Mouse (Mus musculus) heart, postnatal 0 days (tissue): ENCODE measurements at regions not wholly inside any gene's neighbourhood (a gene's known extent, or its start where the extent isn't known, plus 50 kb on each side); places are given as distances from the start of the nearest gene placed in this dataset.

Experiments
- ATAC-seq: fragments of 200-750 bp; cut with Nextera tagmentation; 2 replicates; pipeline ENCODE4 v1.8.0; 2017; ENCODE audit warnings: low read depth, moderate number of reproducible peaks, moderate library complexity; ENCODE audit not compliant: insufficient read depth
- DNase-seq: peaks from one replicate; pipeline ENCODE4 v3.0.0-alpha.2; 2016; ENCODE audit warnings: low spot score
- H3K27ac ChIP-seq: fragments of 300-500 bp; sonication (generic); 2 replicates; pipeline ENCODE4 v1.5.1; 2014; ENCODE audit warnings: low read depth, mild to moderate bottlenecking
- H3K27me3 ChIP-seq: fragments of 300-500 bp; sonication (generic); 2 replicates; pipeline ENCODE4 v1.6.1; 2014; ENCODE audit warnings: low read length, mixed read lengths; ENCODE audit not compliant: control insufficient read depth, insufficient read depth
- H3K36me3 ChIP-seq: fragments of 300-500 bp; sonication (generic); replicated peaks from 2 replicates; pipeline ENCODE4 v1.6.1; 2014; ENCODE audit warnings: low read length, mixed read lengths; ENCODE audit not compliant: control insufficient read depth, insufficient read depth
- H3K4me1 ChIP-seq: fragments of 300-500 bp; sonication (generic); 2 replicates; pipeline ENCODE4 v1.6.1; 2014; ENCODE audit warnings: antibody characterized with exemption; ENCODE audit not compliant: control insufficient read depth, insufficient read depth
- H3K4me2 ChIP-seq: fragments of 300-500 bp; sonication (generic); 2 replicates; pipeline ENCODE4 v1.6.1; 2014; ENCODE audit warnings: low read depth, mild to moderate bottlenecking, low read length, moderate library complexity
- H3K4me3 ChIP-seq: fragments of 300-500 bp; sonication (generic); 2 replicates; pipeline ENCODE4 v1.5.1; 2014; ENCODE audit warnings: low read depth, low read length
- H3K9ac ChIP-seq: fragments of 300-500 bp; sonication (generic); replicated peaks from 2 replicates; pipeline ENCODE4 v1.6.1; 2014; ENCODE audit warnings: low read depth, low read length, mixed read lengths
- H3K9me3 ChIP-seq: fragments of 300-500 bp; sonication (generic); replicated peaks from 2 replicates; pipeline ENCODE4 v1.6.1; 2016; ENCODE audit warnings: low read length; ENCODE audit not compliant: control insufficient read depth
- CTCF ChIP-seq: IDR thresholded peaks from 2 replicates; pipeline ENCODE4 v1.5.1; 2016; ENCODE audit warnings: antibody characterized with exemption, control low read depth, low read depth
- EP300 ChIP-seq: IDR thresholded peaks from 2 replicates; pipeline ENCODE4 v1.6.1; 2016; ENCODE audit warnings: antibody characterized with exemption, low read depth
- WGBS: fragments of 180-500 bp; shearing (Covaris S2); extraction: QIAGEN DNeasy Blood & Tissue Kit; methylation state at CpG from one replicate; pipeline ENCODE4 v1.1.7; 2014; 5-methylcytosine and 5-hydroxymethylcytosine counted together

DNA sequence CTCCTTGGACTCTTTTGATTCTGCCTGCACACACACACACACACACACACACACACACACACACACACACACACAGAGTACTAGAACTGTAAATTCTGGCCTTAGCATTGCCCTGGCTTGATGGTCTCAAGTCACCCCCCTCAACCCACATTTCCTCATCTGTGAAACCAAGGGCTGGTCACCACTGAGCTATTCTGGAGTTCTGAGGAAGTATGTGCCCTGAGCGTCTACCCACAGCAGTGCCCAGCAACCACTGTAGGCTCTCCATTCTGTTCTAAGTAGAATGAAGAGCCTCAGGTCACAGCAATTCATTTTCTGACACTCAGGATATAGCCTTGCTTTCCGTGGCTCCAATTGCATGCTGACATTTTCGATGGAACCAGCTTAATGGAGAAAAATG lies 279.4 kb upstream of the Klf4 start:
- Histone ChIP-seq H3K4me2 (no peak overlapping the region), H3K36me3 (no peaks in the 10 kb centered on the region), H3K4me3 (no peak overlapping the region), H3K9ac (no peak overlapping the region), H3K9me3 (no peaks in the 10 kb centered on the region), H3K4me1 (no peaks in the 10 kb centered on the region), H3K27ac (no peak overlapping the region), H3K27me3 (no peaks in the 10 kb centered on the region)
- DNase-seq = no peak
- TF ChIP-seq CTCF (no peak), EP300 (no peak)
- ATAC-seq = no peak
- WGBS = 80% methylated on average over 3 of the region's 3 CpGs

DNA sequence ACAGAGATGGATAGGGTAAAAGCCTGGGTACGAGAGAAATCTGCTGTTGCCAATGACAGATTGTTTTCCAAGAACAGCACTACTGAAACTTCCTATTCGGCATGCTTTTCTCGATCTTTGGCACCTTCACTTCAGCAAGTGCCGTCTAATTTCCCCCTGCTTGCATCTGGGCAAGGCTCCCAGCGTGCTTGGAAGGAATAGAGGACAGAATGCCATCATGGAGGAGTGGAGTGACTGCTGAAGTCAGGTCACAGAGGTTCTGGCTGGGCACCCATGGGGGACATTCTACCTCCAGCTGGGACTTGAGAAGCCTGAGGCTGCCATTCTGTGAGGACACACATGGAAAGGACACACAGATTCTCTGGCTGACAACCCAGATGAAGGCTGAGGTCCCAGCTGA lies 276.2 kb upstream of the Klf4 start:
- Histone ChIP-seq H3K9ac (no peak overlapping the region), H3K27me3 (no peaks in the 10 kb centered on the region), H3K4me2 (no peak overlapping the region), H3K4me1 (no peaks in the 10 kb centered on the region), H3K27ac (no peak overlapping the region), H3K4me3 (no peak overlapping the region), H3K9me3 (no peaks in the 10 kb centered on the region), H3K36me3 (no peaks in the 10 kb centered on the region)
- DNase-seq = no peak
- ATAC-seq = no peak
- 72% methylated on average over 5 of the region's 5 CpGs for WGBS
- TF ChIP-seq EP300 (no peak), CTCF (no peak)

DNA sequence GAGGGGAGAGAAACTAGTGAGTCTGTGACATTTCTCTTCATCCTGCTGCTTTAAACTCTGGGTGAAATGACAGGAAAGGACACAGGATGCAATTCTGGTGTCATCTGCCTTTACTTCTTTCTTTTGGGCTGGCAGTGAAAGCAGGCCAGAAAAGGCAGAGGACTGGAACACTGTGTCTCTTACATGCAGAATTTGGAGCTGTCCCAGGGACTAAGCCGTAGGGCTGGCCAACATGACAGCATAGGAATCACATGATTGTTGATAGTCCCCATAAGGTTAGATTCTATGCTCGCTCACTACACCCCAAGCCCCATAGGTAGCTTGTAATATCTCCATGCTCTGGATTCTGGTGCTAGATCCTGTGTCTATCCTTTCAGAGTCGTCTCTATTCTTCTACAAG lies 274.5 kb upstream of the Klf4 start:
- Histone ChIP-seq H3K4me1 (no peaks in the 10 kb centered on the region), H3K27ac (no peak overlapping the region), H3K9me3 (no peaks in the 10 kb centered on the region), H3K4me2 (no peak overlapping the region), H3K36me3 (no peaks in the 10 kb centered on the region), H3K4me3 (no peak overlapping the region), H3K27me3 (no peaks in the 10 kb centered on the region), H3K9ac (no peak overlapping the region)
- DNase-seq (no peak), ATAC-seq (no peak)
- TF ChIP-seq EP300 = no peak
- no peak for TF ChIP-seq CTCF
- WGBS = 66% methylated on average over 3 of the region's 3 CpGs

DNA sequence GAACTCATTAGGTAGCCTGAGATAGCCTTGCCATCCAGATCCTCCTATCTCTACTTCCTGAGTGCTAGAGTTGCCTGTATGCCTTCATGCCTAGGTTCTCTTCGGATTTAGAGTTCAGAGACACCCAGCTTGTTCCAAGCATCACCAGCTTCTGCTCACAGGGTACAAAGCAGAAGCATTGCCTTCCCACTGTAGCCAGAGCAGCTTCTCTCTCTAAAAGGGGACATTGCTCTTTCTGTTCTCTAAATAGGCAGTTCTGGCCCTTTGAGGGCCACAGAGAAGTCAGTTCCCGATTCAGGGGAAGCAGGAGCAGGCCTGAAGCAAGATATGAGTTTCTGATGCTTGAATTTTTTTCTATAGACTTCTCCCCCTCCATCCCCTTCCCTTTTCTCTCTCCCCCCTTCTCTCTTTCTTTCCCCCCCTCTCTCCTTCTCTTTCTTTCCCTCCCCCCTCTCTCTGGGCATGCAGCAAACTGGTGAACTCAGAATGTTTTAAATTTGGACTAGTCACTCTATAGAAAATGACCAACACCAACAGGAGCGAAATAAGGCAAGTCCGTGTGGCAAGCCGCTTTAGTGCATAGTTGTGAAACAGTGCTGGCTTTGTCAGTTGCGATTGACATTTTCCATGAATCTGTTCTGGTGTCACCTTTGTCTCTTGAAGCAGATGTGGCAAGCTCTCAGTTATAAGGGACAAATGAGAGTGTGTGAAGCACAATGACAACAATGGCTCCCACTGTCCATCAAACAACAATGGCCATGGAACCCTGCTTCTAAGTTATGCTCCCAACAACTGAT lies 273.2 kb upstream of the Klf4 start:
- Histone ChIP-seq H3K27me3 (no peaks in the 10 kb centered on the region), H3K4me2 (no peak overlapping the region), H3K36me3 (no peaks in the 10 kb centered on the region), H3K27ac (no peak overlapping the region), H3K9ac (no peak overlapping the region), H3K4me1 (no peaks in the 10 kb centered on the region), H3K9me3 (no peaks in the 10 kb centered on the region), H3K4me3 (no peak overlapping the region)
- 83% methylated on average over 6 of the region's 6 CpGs for WGBS
- no peak for TF ChIP-seq EP300
- TF ChIP-seq CTCF = no peak
- no peak for ATAC-seq
- DNase-seq = no peak

DNA sequence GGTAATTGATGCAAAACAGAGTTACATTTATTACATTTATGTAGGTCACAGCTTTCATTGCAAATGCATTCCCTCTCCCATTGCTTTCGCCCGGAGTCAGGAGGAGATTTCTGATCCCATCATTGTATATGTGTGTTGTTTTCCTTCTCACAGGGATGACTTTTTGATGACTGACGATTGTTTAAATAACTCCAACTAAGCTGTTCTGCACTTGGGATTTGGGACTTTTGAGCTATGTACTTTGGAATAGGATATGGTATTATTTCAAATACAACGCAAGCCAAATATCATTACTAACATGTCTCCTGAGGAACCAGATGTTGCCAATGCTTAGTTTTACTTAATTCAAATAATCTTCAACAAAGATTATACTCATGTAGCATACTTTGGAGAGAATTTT lies 269.8 kb upstream of the Klf4 start:
- Histone ChIP-seq H3K4me3 (no peak overlapping the region), H3K9ac (no peak overlapping the region), H3K27ac (no peak overlapping the region), H3K9me3 (no peaks in the 10 kb centered on the region), H3K4me2 (no peak overlapping the region), H3K36me3 (no peaks in the 10 kb centered on the region), H3K4me1 (no peaks in the 10 kb centered on the region), H3K27me3 (no peaks in the 10 kb centered on the region)
- DNase-seq (no peak), ATAC-seq (no peak)
- WGBS = 82% methylated on average over 4 of the region's 4 CpGs
- no peak for TF ChIP-seq EP300
- TF ChIP-seq CTCF = no peak

DNA sequence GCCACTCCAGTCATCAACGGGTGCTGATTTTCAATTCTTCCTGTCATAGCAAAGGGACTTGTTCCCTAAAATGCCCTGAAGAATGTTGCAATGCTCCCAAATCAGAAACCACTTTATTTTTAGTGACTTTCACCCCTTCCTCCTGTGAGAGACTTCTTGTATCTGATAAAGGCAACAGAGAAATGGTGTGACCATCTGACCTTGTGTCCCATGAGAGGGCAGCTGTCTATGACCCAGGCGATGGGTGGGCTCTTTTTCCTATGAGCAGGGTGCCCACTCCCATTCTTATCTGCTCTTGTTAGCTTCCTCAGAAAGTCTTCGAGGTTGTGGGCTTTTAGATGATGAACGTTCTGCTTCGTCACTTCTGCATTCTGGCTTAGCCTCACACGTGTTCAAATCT lies 265.8 kb upstream of the Klf4 start:
- 59% methylated on average over 6 of the region's 6 CpGs for WGBS
- Histone ChIP-seq H3K27ac (no peak overlapping the region), H3K4me3 (no peak overlapping the region), H3K9ac (no peak overlapping the region), H3K9me3 (no peaks in the 10 kb centered on the region), H3K4me1 (no peaks in the 10 kb centered on the region), H3K4me2 (no peak overlapping the region), H3K27me3 (no peaks in the 10 kb centered on the region), H3K36me3 (no peaks in the 10 kb centered on the region)
- TF ChIP-seq CTCF (no peak), EP300 (no peak)
- no peak for DNase-seq
- ATAC-seq = no peak
